Mouse (Mus musculus): ENCODE data around the gene Adprhl1. TPM values are rescaled to one million over a fixed set of nuclear protein-coding genes. Genes with fewer than 3 reads are reported as not detected.

Gene Adprhl1
- polyA plus RNA-seq, 2 experiments: not detected

- Histone ChIP-seq H3K4me3 (ENCODE audit: insufficient read depth in 1 of 2, low read depth in 2 of 2, low read length in 2 of 2) (no peak overlapping the region), H3K9ac (replicated peaks) (no peak overlapping the region), H3K36me3 (replicated peaks; ENCODE audit: control insufficient read depth, insufficient read depth, low read depth) (no peaks in the 10 kb centered on the region), H3K4me1 (replicated peaks; ENCODE audit: control insufficient read depth in 2 of 2, insufficient read depth in 2 of 2, low read length in 1 of 2) (peaks cover 0 to 3% of the 10 kb centered on the region in 2 experiments; a peak in 1 of 4 replicates), H3K27me3 (ENCODE audit: control insufficient read depth, insufficient read depth, low read length) (no peaks in the 10 kb centered on the region), H3K27ac (no peak overlapping the region), H3K9me3 (ENCODE audit: control insufficient read depth, low read length) (no peaks in the 10 kb centered on the region), H3K4me2 (ENCODE audit: low read depth) (no peak overlapping the region)
- no peak for TF ChIP-seq EP300 (IDR thresholded peaks at IDR 0.05; ENCODE audit: low read depth)
- no peak for TF ChIP-seq CTCF (IDR thresholded peaks at IDR 0.05; ENCODE audit: low read depth)
- ATAC-seq (ENCODE audit: insufficient read depth): no peak
- WGBS (ENCODE audit: insufficient replicate concordance): 58% methylated on average over 6 of the region's 6 CpGs
- DNase-seq (ENCODE audit: low read depth in 3 of 3, low spot score in 3 of 3): no peak
Measured at GRCm38 (mm10) chr8:13226288-13226687, 27.7 kb downstream of the Adprhl1 start.

GRCm38 (mm10) chr8:13224426-13224825, 29.5 kb downstream of the Adprhl1 start:
- Histone ChIP-seq H3K9ac (replicated peaks) (no peak overlapping the region), H3K4me2 (ENCODE audit: low read depth) (no peak overlapping the region), H3K9me3 (ENCODE audit: control insufficient read depth, low read length) (no peaks in the 10 kb centered on the region), H3K4me1 (replicated peaks; ENCODE audit: control insufficient read depth in 2 of 2, insufficient read depth in 2 of 2, low read length in 1 of 2) (peaks cover 0 to 3% of the 10 kb centered on the region in 2 experiments; a peak in 1 of 4 replicates), H3K4me3 (ENCODE audit: insufficient read depth in 1 of 2, low read depth in 2 of 2, low read length in 2 of 2) (no peak overlapping the region), H3K27ac (no peak overlapping the region), H3K27me3 (ENCODE audit: control insufficient read depth, insufficient read depth, low read length) (no peaks in the 10 kb centered on the region), H3K36me3 (replicated peaks; ENCODE audit: control insufficient read depth, insufficient read depth, low read depth) (no peaks in the 10 kb centered on the region)
- DNase-seq (ENCODE audit: low read depth in 3 of 3, low spot score in 3 of 3) (no peak), ATAC-seq (ENCODE audit: insufficient read depth) (no peak)
- 60% methylated on average over 9 of the region's 9 CpGs for WGBS (ENCODE audit: insufficient replicate concordance)
- TF ChIP-seq EP300 (IDR thresholded peaks at IDR 0.05; ENCODE audit: low read depth) (no peak), CTCF (IDR thresholded peaks at IDR 0.05; ENCODE audit: low read depth) (no peak)

- Histone ChIP-seq H3K9ac (replicated peaks) (no peak overlapping the region), H3K4me2 (ENCODE audit: low read depth) (no peak overlapping the region), H3K4me3 (ENCODE audit: insufficient read depth in 1 of 2, low read depth in 2 of 2, low read length in 2 of 2) (no peak overlapping the region), H3K9me3 (ENCODE audit: control insufficient read depth, low read length) (no peaks in the 10 kb centered on the region), H3K4me1 (replicated peaks; ENCODE audit: control insufficient read depth in 2 of 2, insufficient read depth in 2 of 2, low read length in 1 of 2) (peaks cover 0 to 7% of the 10 kb centered on the region in 2 experiments; a peak in 3 of 4 replicates), H3K36me3 (replicated peaks; ENCODE audit: control insufficient read depth, insufficient read depth, low read depth) (no peaks in the 10 kb centered on the region), H3K27me3 (ENCODE audit: control insufficient read depth, insufficient read depth, low read length) (no peaks in the 10 kb centered on the region), H3K27ac (no peak overlapping the region)
- DNase-seq (ENCODE audit: low read depth in 3 of 3, low spot score in 3 of 3): no peak
- no peak for ATAC-seq (ENCODE audit: insufficient read depth)
- WGBS (ENCODE audit: insufficient replicate concordance): 64% methylated on average over 4 of the region's 4 CpGs
- TF ChIP-seq EP300 (IDR thresholded peaks at IDR 0.05; ENCODE audit: low read depth): no peak
- no peak for TF ChIP-seq CTCF (IDR thresholded peaks at IDR 0.05; ENCODE audit: low read depth)
Measured at GRCm38 (mm10) chr8:13218441-13218840, 35.5 kb downstream of the Adprhl1 start.

DNA sequence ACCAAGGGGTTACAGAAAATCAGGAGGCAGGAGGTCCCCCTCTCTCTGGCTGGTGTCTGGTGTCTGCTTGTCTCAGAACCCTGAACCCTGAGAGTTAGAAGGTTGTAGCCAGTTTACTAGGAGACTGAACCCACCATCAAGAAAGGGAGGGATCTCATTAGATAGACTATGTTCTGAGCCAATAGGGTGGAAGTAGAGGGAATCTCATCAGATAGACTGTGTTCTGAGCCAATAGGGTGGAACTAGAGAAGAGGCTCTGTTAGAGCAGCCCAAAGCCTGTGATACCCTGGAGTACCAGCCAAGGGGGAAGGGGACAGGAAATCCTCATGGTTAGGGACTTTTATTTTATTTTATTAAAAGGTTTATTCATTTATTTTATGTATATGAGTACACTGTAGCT, 36.0 kb downstream of the Adprhl1 start:
- no peak for ATAC-seq (ENCODE audit: insufficient read depth)
- Histone ChIP-seq H3K36me3 (replicated peaks; ENCODE audit: control insufficient read depth, insufficient read depth, low read depth) (no peaks in the 10 kb centered on the region), H3K27me3 (ENCODE audit: control insufficient read depth, insufficient read depth, low read length) (no peaks in the 10 kb centered on the region), H3K4me3 (ENCODE audit: insufficient read depth in 1 of 2, low read depth in 2 of 2, low read length in 2 of 2) (no peak overlapping the region), H3K27ac (no peak overlapping the region), H3K9me3 (ENCODE audit: control insufficient read depth, low read length) (no peaks in the 10 kb centered on the region), H3K4me2 (ENCODE audit: low read depth) (no peak overlapping the region), H3K9ac (replicated peaks) (no peak overlapping the region), H3K4me1 (replicated peaks; ENCODE audit: control insufficient read depth in 2 of 2, insufficient read depth in 2 of 2, low read length in 1 of 2) (peaks cover 3 to 11% of the 10 kb centered on the region in 2 experiments)
- no peak for TF ChIP-seq CTCF (IDR thresholded peaks at IDR 0.05; ENCODE audit: low read depth)
- TF ChIP-seq EP300 (IDR thresholded peaks at IDR 0.05; ENCODE audit: low read depth): no peak
- no peak for DNase-seq (ENCODE audit: low read depth in 3 of 3, low spot score in 3 of 3)

- TF ChIP-seq EP300 (IDR thresholded peaks at IDR 0.05; ENCODE audit: low read depth) (no peak), CTCF (IDR thresholded peaks at IDR 0.05; ENCODE audit: low read depth) (no peak)
- no peak for ATAC-seq (ENCODE audit: insufficient read depth)
- H3K27ac ChIP-seq: no peak overlapping the region
- H3K9me3 ChIP-seq (ENCODE audit: control insufficient read depth, low read length): no peaks in the 10 kb centered on the region
- no peak overlapping the region for H3K4me3 ChIP-seq (ENCODE audit: insufficient read depth in 1 of 2, low read depth in 2 of 2, low read length in 2 of 2)
- DNase-seq (ENCODE audit: low read depth in 3 of 3, low spot score in 3 of 3): no peak
- H3K9ac ChIP-seq (replicated peaks): no peak overlapping the region
- H3K27me3 ChIP-seq (ENCODE audit: control insufficient read depth, insufficient read depth, low read length): no peaks in the 10 kb centered on the region
- peaks cover 3 to 16% of the 10 kb centered on the region in 2 experiments for H3K4me1 ChIP-seq (replicated peaks; ENCODE audit: control insufficient read depth in 2 of 2, insufficient read depth in 2 of 2, low read length in 1 of 2)
- no peaks in the 10 kb centered on the region for H3K36me3 ChIP-seq (replicated peaks; ENCODE audit: control insufficient read depth, insufficient read depth, low read depth)
- no peak overlapping the region for H3K4me2 ChIP-seq (ENCODE audit: low read depth)
- WGBS (ENCODE audit: insufficient replicate concordance): 61% methylated on average over 5 of the region's 5 CpGs
Measured at GRCm38 (mm10) chr8:13217093-13217492, 36.9 kb downstream of the Adprhl1 start.

All from liver, embryonic 14.5 days (tissue).